Mouse (Mus musculus) liver, embryonic 16.5 days (tissue): ENCODE results near the gene Ndufa13. TPM values are rescaled to one million over a fixed set of nuclear protein-coding genes. Genes with fewer than 3 reads are reported as not detected.

Experiments used
- ATAC-seq: fragments of 200-750 bp; cut with Nextera tagmentation; 2 replicates; pipeline ENCODE4 v1.8.0; 2017; ENCODE audit warnings: low read depth, mild to moderate bottlenecking, moderate number of reproducible peaks, moderate library complexity
- H3K27ac ChIP-seq: fragments of 300-500 bp; sonication (generic); 2 replicates; pipeline ENCODE4 v1.5.1; 2014; ENCODE audit warnings: mild to moderate bottlenecking, low read length
- H3K27me3 ChIP-seq: fragments of 300-500 bp; sonication (generic); 2 replicates; pipeline ENCODE4 v1.6.1; 2014; ENCODE audit warnings: low read depth, low read length, mixed read lengths; ENCODE audit not compliant: control insufficient read depth, insufficient read depth
- H3K36me3 ChIP-seq: fragments of 300-500 bp; sonication (generic); 2 replicates; pipeline ENCODE4 v1.6.1; 2014; ENCODE audit warnings: mild to moderate bottlenecking; ENCODE audit not compliant: control insufficient read depth, insufficient read depth
- H3K4me1 ChIP-seq: fragments of 300-500 bp; sonication (generic); 2 replicates; pipeline ENCODE4 v1.6.1; 2014; ENCODE audit warnings: low read depth, low read length, mixed read lengths; ENCODE audit not compliant: control insufficient read depth
- H3K4me2 ChIP-seq: fragments of 300-500 bp; sonication (generic); 2 replicates; pipeline ENCODE4 v1.6.1; 2014; ENCODE audit warnings: low read depth, low read length, mixed read lengths
- H3K4me3 ChIP-seq: fragments of 300-500 bp; sonication (generic); 2 replicates; pipeline ENCODE4 v1.5.1; 2014; ENCODE audit warnings: low read depth, mild to moderate bottlenecking, low read length
- H3K9ac ChIP-seq: fragments of 300-500 bp; sonication (generic); 2 replicates; pipeline ENCODE4 v1.6.1; 2014; ENCODE audit warnings: low read depth, low read length
- H3K9me3 ChIP-seq: fragments of 300-500 bp; sonication (generic); replicated peaks from 2 replicates; pipeline ENCODE4 v1.6.1; 2016; ENCODE audit warnings: low read length; ENCODE audit not compliant: control insufficient read depth
- WGBS: fragments of 180-500 bp; shearing (Covaris S2); extraction: QIAGEN DNeasy Blood & Tissue Kit; methylation state at CpG from one replicate; pipeline ENCODE4 v1.1.7; 2014; ENCODE audit not compliant: insufficient replicate concordance; 5-methylcytosine and 5-hydroxymethylcytosine counted together
- polyA plus RNA-seq: library from polyadenylated mRNA; unstranded; fragments of >200 nt; fragmentation: Nextera tagmentation; extraction: Ambion mirVana; gene quantifications from 2 replicates; pipeline ENCODE4 v1.2.1, GENCODE M21; 2015

Ndufa13 gene
- polyA plus RNA-seq, 1 experiment from 2014 or later = 104 TPM

GRCm38 (mm10) chr8:69915748-69916147 is 13.4 kb upstream of the Ndufa13 start:
- peaks cover 45% of the 10 kb centered on the region for H3K36me3 ChIP-seq
- ATAC-seq = no peak
- peaks cover 24% of the 10 kb centered on the region for H3K4me1 ChIP-seq
- H3K4me3 ChIP-seq = no peak overlapping the region
- H3K27ac ChIP-seq = no peak overlapping the region
- WGBS = 61% methylated on average over 5 of the region's 5 CpGs
- no peak overlapping the region for H3K9ac ChIP-seq
- H3K9me3 ChIP-seq = no peaks in the 10 kb centered on the region
- H3K27me3 ChIP-seq = no peaks in the 10 kb centered on the region
- H3K4me2 ChIP-seq = no peak overlapping the region

DNA sequence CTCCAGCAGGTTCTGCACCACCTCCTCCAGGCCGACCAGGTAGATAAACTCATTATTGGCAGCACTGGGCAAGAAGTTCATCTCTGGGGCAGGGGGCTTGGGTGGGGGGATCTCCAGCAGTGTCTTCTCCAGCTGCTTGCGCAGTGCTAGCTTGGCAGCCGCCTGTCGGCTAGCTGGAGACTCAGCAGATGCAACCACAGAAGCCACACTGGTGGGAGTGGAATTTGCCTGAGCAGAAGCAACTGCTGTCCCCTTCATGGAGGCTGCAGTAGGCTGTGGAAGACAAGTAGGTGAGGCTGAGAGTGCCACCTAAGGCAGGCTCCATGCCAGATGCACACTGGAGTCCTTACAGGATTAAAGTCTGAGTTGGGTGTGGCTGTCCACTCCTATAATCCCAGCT is 12.2 kb upstream of the Ndufa13 start:
- H3K9ac ChIP-seq = no peak overlapping the region
- H3K36me3 ChIP-seq = peaks cover 53% of the 10 kb centered on the region
- 75% methylated on average over 4 of the region's 4 CpGs for WGBS
- H3K4me3 ChIP-seq = no peak overlapping the region
- H3K4me1 ChIP-seq = peaks cover 12% of the 10 kb centered on the region
- H3K4me2 ChIP-seq = no peak overlapping the region
- H3K27me3 ChIP-seq = no peaks in the 10 kb centered on the region
- H3K27ac ChIP-seq = no peak overlapping the region
- no peaks in the 10 kb centered on the region for H3K9me3 ChIP-seq
- ATAC-seq = no peak

- H3K27me3 ChIP-seq = no peaks in the 10 kb centered on the region
- no peak for ATAC-seq
- no peak overlapping the region for H3K4me2 ChIP-seq
- no peak overlapping the region for H3K9ac ChIP-seq
- H3K27ac ChIP-seq = no peak overlapping the region
- H3K9me3 ChIP-seq = no peaks in the 10 kb centered on the region
- 83% methylated on average over 12 of the region's 12 CpGs for WGBS
- H3K36me3 ChIP-seq = peaks cover 66% of the 10 kb centered on the region
- H3K4me3 ChIP-seq = no peak overlapping the region
- no peaks in the 10 kb centered on the region for H3K4me1 ChIP-seq
Observed at GRCm38 (mm10) chr8:69912478-69913074, 10.2 kb upstream of the Ndufa13 start.

GRCm38 (mm10) chr8:69911917-69912316 is 9.6 kb upstream of the Ndufa13 start:
- no peak overlapping the region for H3K27ac ChIP-seq
- H3K4me3 ChIP-seq = no peak overlapping the region
- H3K9me3 ChIP-seq = no peaks in the 10 kb centered on the region
- H3K36me3 ChIP-seq = peaks cover 63% of the 10 kb centered on the region
- no peak overlapping the region for H3K4me2 ChIP-seq
- no peaks in the 10 kb centered on the region for H3K4me1 ChIP-seq
- ATAC-seq = no peak
- 86% methylated on average over 13 of the region's 13 CpGs for WGBS
- H3K9ac ChIP-seq = no peak overlapping the region
- no peaks in the 10 kb centered on the region for H3K27me3 ChIP-seq

- no peak overlapping the region for H3K4me3 ChIP-seq
- H3K4me1 ChIP-seq = peaks cover 15% of the 10 kb centered on the region
- no peak overlapping the region for H3K27ac ChIP-seq
- WGBS = 72% methylated on average over 2 of the region's 2 CpGs
- no peak for ATAC-seq
- H3K27me3 ChIP-seq = no peaks in the 10 kb centered on the region
- no peaks in the 10 kb centered on the region for H3K9me3 ChIP-seq
- no peak overlapping the region for H3K9ac ChIP-seq
- H3K36me3 ChIP-seq = peaks cover 26% of the 10 kb centered on the region
- no peak overlapping the region for H3K4me2 ChIP-seq
Observed at GRCm38 (mm10) chr8:69907106-69907505, 4.7 kb upstream of the Ndufa13 start.

DNA sequence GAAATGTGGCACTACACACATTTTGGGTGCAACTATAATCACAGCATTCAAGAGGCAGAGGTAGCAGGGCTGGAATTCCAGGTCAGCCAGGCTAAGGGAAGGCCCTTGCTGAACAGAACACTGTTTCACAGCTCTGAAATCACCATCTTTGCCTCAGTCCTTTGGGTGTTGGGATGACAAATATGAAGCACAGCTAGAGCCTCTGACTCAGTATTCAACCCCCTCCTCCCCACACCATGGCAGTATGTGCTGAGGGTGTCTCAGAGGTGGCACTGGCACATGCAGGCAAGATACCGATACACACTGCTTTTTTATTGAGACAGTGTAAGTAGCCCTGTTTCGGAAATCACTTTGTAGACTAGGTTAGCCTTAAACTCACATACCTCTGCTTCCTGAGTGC is 3.9 kb upstream of the Ndufa13 start:
- Histone ChIP-seq H3K27ac (no peak overlapping the region), H3K27me3 (no peaks in the 10 kb centered on the region), H3K4me3 (no peak overlapping the region), H3K4me2 (no peak overlapping the region), H3K9me3 (no peaks in the 10 kb centered on the region), H3K4me1 (peaks cover 20% of the 10 kb centered on the region), H3K36me3 (peaks cover 20% of the 10 kb centered on the region), H3K9ac (no peak overlapping the region)
- WGBS = 83% methylated on average over 2 of the region's 2 CpGs
- no peak for ATAC-seq

DNA sequence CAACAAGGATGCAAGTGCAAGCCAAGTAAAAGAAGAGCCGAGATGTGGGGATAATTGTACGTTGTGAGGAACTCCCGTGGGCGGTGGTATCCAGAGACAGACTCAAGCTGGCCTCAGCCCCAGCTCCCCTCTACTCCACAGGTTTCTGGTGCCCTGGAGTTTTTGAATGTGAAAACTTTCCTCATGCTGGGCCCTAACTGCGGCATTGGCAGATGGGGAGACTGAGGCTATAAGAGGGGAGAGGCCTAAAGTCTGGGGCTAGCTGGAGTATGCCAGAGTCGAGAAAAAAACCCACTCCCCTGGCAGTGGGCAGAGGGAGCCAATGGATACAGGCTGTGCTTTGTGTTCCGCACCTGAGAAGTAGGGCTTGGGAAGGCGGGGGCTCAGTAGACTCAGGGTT is 1.7 kb upstream of the Ndufa13 start:
- Histone ChIP-seq H3K9ac (no peak overlapping the region), H3K36me3 (peaks cover 9% of the 10 kb centered on the region), H3K9me3 (no peaks in the 10 kb centered on the region), H3K4me1 (peaks cover 35% of the 10 kb centered on the region), H3K4me3 (no peak overlapping the region), H3K27me3 (no peaks in the 10 kb centered on the region), H3K27ac (no peak overlapping the region), H3K4me2 (peak overlapping the region; percentile 100; the same call in 1 of the 2 replicates)
- ATAC-seq = no peak
- WGBS = 74% methylated on average over 8 of the region's 8 CpGs

- H3K9me3 ChIP-seq = no peaks in the 10 kb centered on the region
- H3K4me2 ChIP-seq = peak overlapping the region; percentile 100
- peak overlapping the region; percentile 97 for H3K27ac ChIP-seq
- H3K36me3 ChIP-seq = peaks cover 3% of the 10 kb centered on the region
- under 1% methylated on average over 43 of the region's 45 CpGs for WGBS
- H3K27me3 ChIP-seq = no peaks in the 10 kb centered on the region
- H3K9ac ChIP-seq = peak overlapping the region; percentile 90
- peaks cover 37% of the 10 kb centered on the region for H3K4me1 ChIP-seq
- peak overlapping the region; percentile 87 for H3K4me3 ChIP-seq
- peak; percentile 85 for ATAC-seq
Observed at GRCm38 (mm10) chr8:69903063-69903542, 745 bp upstream of the Ndufa13 start.

- H3K4me2 ChIP-seq = peak overlapping the region; percentile 100
- H3K4me1 ChIP-seq = peaks cover 49% of the 10 kb centered on the region
- H3K27ac ChIP-seq = peak overlapping the region; percentile 97
- ATAC-seq = peak; percentile 71
- peak overlapping the region; percentile 90 for H3K9ac ChIP-seq
- no peaks in the 10 kb centered on the region for H3K27me3 ChIP-seq
- WGBS = under 1% methylated on average over 41 of the region's 41 CpGs
- peak overlapping the region; percentile 87 for H3K4me3 ChIP-seq
- no peaks in the 10 kb centered on the region; the same call in 1 of the 2 replicates for H3K36me3 ChIP-seq
- no peaks in the 10 kb centered on the region for H3K9me3 ChIP-seq
Observed at GRCm38 (mm10) chr8:69901484-69902162, 735 bp downstream of the Ndufa13 start.
